Comparison of ENCODE assay signal across 20 mouse cellular contexts in genomic region chr10:93359339-93359863, GRCm38 (mm10).
"Had no signal": no experiment of that assay in that cellular context is flagged by ENCODE, and none has a peak within 500 bp of the region (broad histone marks: within the 10 kb centered on the region; RNA-seq: fewer than 3 reads in every experiment).

No protein-coding gene starts in this region.

- H3K36me3 ChIP-seq: liver, embryonic 13.5 days; liver, embryonic 15.5 days; lung, embryonic 15.5 days; midbrain, embryonic 10.5 days; midbrain, embryonic 12.5 days; neural tube, embryonic 13.5 days; neural tube, embryonic 15.5 days had no signal

- H3K4me2 ChIP-seq: liver, embryonic 13.5 days; liver, embryonic 15.5 days; lung, embryonic 15.5 days; midbrain, embryonic 12.5 days; neural tube, embryonic 13.5 days; neural tube, embryonic 15.5 days had no signal

- DNase-seq: liver, embryonic 13.5 days; liver, postnatal 0 days; lung, adult 2 months; lung, postnatal 14 days; lung, postnatal 4 days; retina, postnatal 1 day; right cerebral cortex, adult 18-20 months; right cerebral cortex, postnatal 25 days; thymus, adult 18-20 months; thymus, postnatal 14 days; thymus, postnatal 36 days had no signal

- H3K9ac ChIP-seq: liver, embryonic 13.5 days; liver, embryonic 15.5 days; liver, postnatal 0 days; lung, embryonic 15.5 days; midbrain, embryonic 12.5 days; neural tube, embryonic 13.5 days; neural tube, embryonic 15.5 days had no signal

- H3K27me3 ChIP-seq: liver, embryonic 13.5 days; liver, embryonic 15.5 days; lung, embryonic 15.5 days; midbrain, embryonic 12.5 days; neural tube, embryonic 13.5 days; neural tube, embryonic 15.5 days had no signal

- H3K9me3 ChIP-seq: liver, embryonic 13.5 days; liver, embryonic 15.5 days; lung, embryonic 15.5 days; midbrain, embryonic 10.5 days; midbrain, embryonic 12.5 days; neural tube, embryonic 13.5 days; neural tube, embryonic 15.5 days had no signal

- ATAC-seq: liver, postnatal 0 days; lung, postnatal 0 days; midbrain, embryonic 16.5 days had no signal

- H3K27ac ChIP-seq: liver, embryonic 13.5 days; liver, embryonic 15.5 days; lung, embryonic 15.5 days; midbrain, embryonic 10.5 days; midbrain, embryonic 12.5 days; neural tube, embryonic 13.5 days; neural tube, embryonic 15.5 days had no signal

- H3K4me3 ChIP-seq: liver, embryonic 13.5 days; liver, embryonic 15.5 days; lung, embryonic 15.5 days; midbrain, embryonic 10.5 days; midbrain, embryonic 12.5 days; myocyte; neural tube, embryonic 13.5 days; neural tube, embryonic 15.5 days had no signal

- H3K4me1 ChIP-seq: liver, embryonic 13.5 days; liver, embryonic 15.5 days; midbrain, embryonic 12.5 days; neural tube, embryonic 15.5 days had no signal
